Mouse (Mus musculus) heart, postnatal 0 days (tissue): ENCODE measurements around the gene Rab11b.

Experiments
- CTCF ChIP-seq: IDR thresholded peaks from 2 replicates; pipeline ENCODE4 v1.5.1; 2016; ENCODE audit warnings: antibody characterized with exemption, control low read depth, low read depth
- EP300 ChIP-seq: IDR thresholded peaks from 2 replicates; pipeline ENCODE4 v1.6.1; 2016; ENCODE audit warnings: antibody characterized with exemption, low read depth

GRCm38 (mm10) chr17:33782067-33782466, 21.7 kb upstream of the Rab11b start:
- peak; percentile 21; the same call in 1 of the 2 replicates for TF ChIP-seq CTCF
- TF ChIP-seq EP300, result no peak
